Mouse (Mus musculus) activated CD4-positive, CD25-positive, alpha-beta regulatory T cell (primary cell): ENCODE measurements around the gene Dmrta1. TPM values are rescaled to one million over a fixed set of nuclear protein-coding genes. Genes with fewer than 3 reads are reported as not detected.

Experiments
- polyA plus RNA-seq, 2 experiments: library from polyadenylated mRNA; unstranded; fragments of 100-300 nt; shearing (Covaris generic); gene quantifications; one replicate each; pipeline ENCODE4 v1.2.1; 2017

Dmrta1 gene
- not detected for polyA plus RNA-seq

DNA sequence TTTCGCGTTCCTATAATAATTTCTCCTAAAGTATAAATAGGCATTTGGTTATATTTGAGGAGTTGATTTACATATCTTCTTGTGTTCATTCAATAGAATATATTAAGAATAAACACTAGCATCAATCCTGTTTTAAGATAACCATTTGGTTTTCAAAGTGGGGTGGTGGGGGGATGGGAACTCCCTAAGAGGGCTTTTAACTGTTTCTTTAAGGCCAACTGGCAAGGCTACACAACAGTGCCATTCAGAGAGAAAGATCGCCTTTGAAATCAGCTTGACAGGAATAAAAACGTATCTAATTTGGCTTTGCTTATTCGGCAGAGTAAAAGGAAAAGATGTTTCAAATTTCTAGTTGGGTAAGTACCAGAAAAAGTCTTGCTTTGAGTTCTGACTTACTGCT lies at the start of gene Dmrta1:
Gene Dmrta1, plus strand, starts transcription at position 242 of the 400 bp plus-strand sequence.

